Mouse (Mus musculus) G1E (cell line): ENCODE results near the gene Olfr1513.

ENCODE experiments used
- CTCF ChIP-seq: IDR thresholded peaks from 2 replicates; pipeline ENCODE4 v1.5.1; 2012; ENCODE audit warnings: low read depth, low read length, inconsistent platforms, mixed read lengths
- GATA1 ChIP-seq: IDR thresholded peaks from 2 replicates; pipeline ENCODE4 v1.6.1; 2012; ENCODE audit warnings: borderline replicate concordance, low read length, inconsistent platforms, mixed read lengths
- GATA2 ChIP-seq: IDR thresholded peaks from 2 replicates; pipeline ENCODE4 v1.6.1; 2012; ENCODE audit warnings: low read depth, low read length, inconsistent platforms, borderline replicate concordance
- POLR2AphosphoS5 ChIP-seq: IDR thresholded peaks from 2 replicates; pipeline ENCODE4 v1.6.1; 2012; ENCODE audit warnings: low read depth, low read length, inconsistent platforms; ENCODE audit not compliant: insufficient replicate concordance
- TAL1 ChIP-seq: conservative IDR thresholded peaks from 2 replicates; pipeline ENCODE4 v1.6.1; 2012; ENCODE audit warnings: low read depth, low read length, inconsistent platforms, mixed read lengths

GRCm38 (mm10) chr14:52331069-52331750 is 25.0 kb downstream of the Olfr1513 start:
- TF ChIP-seq CTCF (no peak), GATA1 (no peak), TAL1 (no peak), POLR2AphosphoS5 (no peak), GATA2 (no peak)
